Mouse (Mus musculus): Measurements from ENCODE around the gene Amn.

DNA sequence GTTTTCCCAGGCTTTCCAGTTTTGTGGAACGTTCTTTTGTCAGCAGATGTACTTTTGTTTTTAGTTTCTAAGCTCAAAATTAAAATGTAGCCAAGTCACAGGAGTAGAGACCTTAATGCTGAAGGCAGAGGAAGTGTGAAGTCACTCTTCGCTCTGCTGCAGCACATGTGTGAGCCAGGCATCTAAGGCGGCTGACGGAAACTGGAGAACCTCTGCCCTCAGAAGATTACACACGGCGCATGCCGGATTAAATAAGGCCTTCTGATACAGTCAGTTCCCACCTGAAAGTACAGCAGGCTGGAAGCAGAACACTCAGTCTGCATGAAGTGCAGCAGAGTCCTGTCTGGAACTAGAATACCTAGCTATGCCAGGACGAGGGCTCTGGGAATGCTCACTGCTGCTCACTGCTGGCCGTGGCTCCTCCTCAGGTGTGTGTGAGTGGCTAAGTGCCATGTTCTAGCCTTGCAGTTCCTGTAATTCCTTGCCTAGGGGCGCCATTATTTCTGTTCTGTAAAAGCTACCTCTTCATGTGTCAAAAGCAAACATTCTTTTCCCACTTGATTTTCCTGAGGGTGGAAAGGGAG, 45.6 kb upstream of the Amn start:
- TF ChIP-seq CTCF (conservative IDR thresholded peaks at IDR 0.05; ENCODE audit: low read length) (no peak), NANOG (IDR thresholded peaks at IDR 0.05; ENCODE audit: borderline replicate concordance, low read length) (no peak)
